Mouse (Mus musculus) midbrain, embryonic 11.5 days (tissue): ENCODE data around the gene Prdm11. TPM values are rescaled to one million over a fixed set of nuclear protein-coding genes. Genes with fewer than 3 reads are reported as not detected.
A peak's percentile ranks its signal among the peaks of the same experiment; 100 is the strongest.

Source experiments
- ATAC-seq: fragments of 200-750 bp; cut with Nextera tagmentation; 2 replicates; pipeline ENCODE4 v1.8.0; 2017; ENCODE audit warnings: moderate TSS enrichment, moderate library complexity; ENCODE audit not compliant: low FRiP score
- DNase-seq: peaks from one replicate; pipeline ENCODE4 v3.0.0; 2015; ENCODE audit warnings: low spot score; ENCODE audit errors: missing footprints
- H3K27ac ChIP-seq: fragments of 300-500 bp; sonication (generic); 2 replicates; pipeline ENCODE4 v1.5.1; 2014; ENCODE audit warnings: low read depth, low read length
- H3K27me3 ChIP-seq: fragments of 300-500 bp; sonication (generic); 2 replicates; pipeline ENCODE4 v1.6.1; 2014; ENCODE audit warnings: mild to moderate bottlenecking, low read length, moderate library complexity, mixed read lengths; ENCODE audit not compliant: control insufficient read depth, insufficient read depth
- H3K36me3 ChIP-seq: fragments of 300-500 bp; sonication (generic); 2 replicates; pipeline ENCODE4 v1.6.1; 2014; ENCODE audit warnings: mild to moderate bottlenecking, low read length, moderate library complexity, mixed read lengths; ENCODE audit not compliant: control insufficient read depth, insufficient read depth
- H3K4me1 ChIP-seq: fragments of 300-500 bp; sonication (generic); 2 replicates; pipeline ENCODE4 v1.6.1; 2014; ENCODE audit warnings: low read length; ENCODE audit not compliant: control insufficient read depth, insufficient read depth
- H3K4me2 ChIP-seq: fragments of 300-500 bp; sonication (generic); 2 replicates; pipeline ENCODE4 v1.6.1; 2014; ENCODE audit warnings: mild to moderate bottlenecking, moderate library complexity
- H3K4me3 ChIP-seq: fragments of 300-500 bp; sonication (generic); 2 replicates; pipeline ENCODE4 v1.5.1; 2014; ENCODE audit warnings: low read depth, low read length
- H3K9ac ChIP-seq: fragments of 300-500 bp; sonication (generic); 2 replicates; pipeline ENCODE4 v1.6.1; 2014; ENCODE audit warnings: low read length
- H3K9me3 ChIP-seq: fragments of 300-500 bp; sonication (generic); 2 replicates; pipeline ENCODE4 v1.6.1; 2016; ENCODE audit warnings: low read length; ENCODE audit not compliant: control insufficient read depth
- WGBS: fragments of 180-500 bp; shearing (Covaris S2); extraction: QIAGEN DNeasy Blood & Tissue Kit; methylation state at CpG from one replicate; pipeline ENCODE4 v1.1.7; 2014; 5-methylcytosine and 5-hydroxymethylcytosine counted together
- polyA plus RNA-seq: library from polyadenylated mRNA; unstranded; fragments of >200 nt; fragmentation: Nextera tagmentation; extraction: Ambion mirVana; gene quantifications from 2 replicates; pipeline ENCODE4 v1.2.1, GENCODE M21; 2014

Gene Prdm11
- polyA plus RNA-seq, 1 experiment from 2014 or later: 0.90 TPM

DNA sequence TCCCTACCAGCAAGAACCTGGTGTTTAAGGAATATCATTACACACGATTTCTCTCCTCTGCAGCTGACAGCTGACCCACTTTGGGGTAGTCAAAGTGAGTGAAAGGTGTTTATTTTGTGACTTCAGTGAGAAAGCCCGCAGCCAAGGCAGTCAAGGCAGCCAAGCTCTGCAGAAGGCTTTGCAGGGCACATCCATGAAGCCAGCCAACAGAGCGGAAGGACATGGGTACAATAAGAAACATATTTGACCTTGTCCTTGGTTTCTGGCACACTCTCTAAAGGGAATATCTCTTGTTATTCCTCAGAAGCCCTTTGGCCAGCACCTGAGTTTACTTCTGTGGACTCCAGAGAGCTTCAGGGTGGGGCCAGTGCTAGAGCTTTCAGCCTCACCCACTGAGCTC, 21.5 kb downstream of the Prdm11 start:
- DNase-seq: no peak
- Histone ChIP-seq H3K4me3 (no peak overlapping the region), H3K27me3 (no peaks in the 10 kb centered on the region), H3K9ac (no peak overlapping the region), H3K36me3 (no peaks in the 10 kb centered on the region), H3K4me2 (no peak overlapping the region), H3K27ac (no peak overlapping the region), H3K9me3 (peaks cover 9% of the 10 kb centered on the region; the same call in 1 of the 2 replicates), H3K4me1 (no peaks in the 10 kb centered on the region)
- WGBS: 91% methylated on average over 3 of the region's 3 CpGs
- ATAC-seq: no peak

DNA sequence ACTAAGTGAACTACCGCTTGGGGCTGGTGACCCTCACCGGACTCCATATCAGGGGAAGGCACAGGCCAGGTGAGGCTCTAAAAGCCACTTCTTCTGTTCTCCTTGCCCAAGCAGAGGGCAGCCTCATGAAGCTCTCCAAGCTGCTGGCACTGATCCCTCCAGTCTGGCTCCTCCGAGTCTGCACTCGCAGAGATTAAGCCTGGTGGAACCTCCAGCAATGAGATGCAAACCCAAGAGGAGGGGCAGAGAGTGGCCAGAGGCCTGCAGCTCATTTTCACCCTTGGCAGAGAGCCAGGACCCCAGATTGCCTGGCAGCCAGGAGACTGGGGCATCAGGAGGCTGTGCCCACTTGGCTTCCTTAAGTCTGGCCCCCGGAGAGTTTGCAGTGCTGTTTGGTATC, 27.1 kb downstream of the Prdm11 start:
- Histone ChIP-seq H3K9me3 (peaks cover 9% of the 10 kb centered on the region; the same call in 1 of the 2 replicates), H3K9ac (no peak overlapping the region), H3K4me1 (peaks cover 11% of the 10 kb centered on the region), H3K36me3 (no peaks in the 10 kb centered on the region), H3K27me3 (no peaks in the 10 kb centered on the region), H3K27ac (no peak overlapping the region), H3K4me2 (no peak overlapping the region), H3K4me3 (no peak overlapping the region)
- no peak for DNase-seq
- 83% methylated on average over 5 of the region's 5 CpGs for WGBS
- no peak for ATAC-seq

DNA sequence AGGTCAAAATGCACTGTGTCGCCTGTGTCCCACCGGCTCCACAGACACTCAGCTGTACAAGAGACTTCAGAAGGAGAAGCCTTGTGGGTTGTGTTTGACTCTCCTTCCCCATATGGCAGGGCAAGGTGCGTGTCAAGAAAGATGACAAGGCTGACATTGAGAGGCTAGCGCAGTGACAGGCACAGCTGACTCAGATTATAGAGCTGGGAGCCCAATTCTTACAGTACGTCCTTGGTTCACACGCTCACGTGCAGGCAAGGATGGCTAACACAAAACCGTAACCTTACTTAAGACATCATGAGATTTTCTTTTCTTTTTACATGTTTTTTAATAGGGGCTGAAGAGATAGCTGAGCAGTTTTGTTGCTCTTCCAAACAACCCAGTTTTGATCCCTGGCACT, 28.8 kb downstream of the Prdm11 start:
- DNase-seq: no peak

DNA sequence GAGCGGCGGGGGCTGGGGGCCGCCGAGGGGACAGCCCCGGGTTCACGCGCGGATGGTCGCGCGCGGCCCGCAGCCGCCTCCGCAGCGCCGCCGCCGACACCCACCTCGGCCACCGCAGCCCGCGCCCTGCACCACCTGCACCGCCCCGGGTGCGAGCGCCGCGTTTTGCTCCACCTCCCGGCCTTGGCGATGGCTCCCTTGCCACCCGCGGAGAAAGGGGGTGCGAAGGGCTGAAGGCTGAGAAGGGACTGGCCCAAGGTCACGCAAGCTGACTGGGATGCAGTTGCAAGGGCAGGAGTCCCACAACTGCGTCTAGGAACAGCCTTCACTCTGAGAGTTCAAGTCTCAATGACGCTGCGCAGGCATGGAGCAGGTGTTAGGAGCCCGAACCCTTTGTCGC, 30.9 kb downstream of the Prdm11 start:
- peak; percentile 46 for ATAC-seq
- no peaks in the 10 kb centered on the region for H3K36me3 ChIP-seq
- H3K9me3 ChIP-seq: no peaks in the 10 kb centered on the region
- DNase-seq: peak; percentile 89
- H3K27me3 ChIP-seq: no peaks in the 10 kb centered on the region
- 3% methylated on average over 35 of the region's 40 CpGs for WGBS
- peak overlapping the region; percentile 58 for H3K4me3 ChIP-seq
- H3K4me1 ChIP-seq: peaks cover 11% of the 10 kb centered on the region
- peak overlapping the region; percentile 98 for H3K4me2 ChIP-seq
- H3K27ac ChIP-seq: no peak overlapping the region
- peak overlapping the region; percentile 73 for H3K9ac ChIP-seq

More for the DNA sequence above, 28.8 kb downstream of the Prdm11 start:
- 96% methylated on average over 8 of the region's 8 CpGs for WGBS
- H3K36me3 ChIP-seq: no peaks in the 10 kb centered on the region
- H3K4me1 ChIP-seq: peaks cover 11% of the 10 kb centered on the region
- no peaks in the 10 kb centered on the region for H3K27me3 ChIP-seq
- H3K4me3 ChIP-seq: no peak overlapping the region
- no peak for ATAC-seq
- H3K4me2 ChIP-seq: no peak overlapping the region
- H3K27ac ChIP-seq: no peak overlapping the region
- H3K9me3 ChIP-seq: no peaks in the 10 kb centered on the region
- H3K9ac ChIP-seq: no peak overlapping the region

DNA sequence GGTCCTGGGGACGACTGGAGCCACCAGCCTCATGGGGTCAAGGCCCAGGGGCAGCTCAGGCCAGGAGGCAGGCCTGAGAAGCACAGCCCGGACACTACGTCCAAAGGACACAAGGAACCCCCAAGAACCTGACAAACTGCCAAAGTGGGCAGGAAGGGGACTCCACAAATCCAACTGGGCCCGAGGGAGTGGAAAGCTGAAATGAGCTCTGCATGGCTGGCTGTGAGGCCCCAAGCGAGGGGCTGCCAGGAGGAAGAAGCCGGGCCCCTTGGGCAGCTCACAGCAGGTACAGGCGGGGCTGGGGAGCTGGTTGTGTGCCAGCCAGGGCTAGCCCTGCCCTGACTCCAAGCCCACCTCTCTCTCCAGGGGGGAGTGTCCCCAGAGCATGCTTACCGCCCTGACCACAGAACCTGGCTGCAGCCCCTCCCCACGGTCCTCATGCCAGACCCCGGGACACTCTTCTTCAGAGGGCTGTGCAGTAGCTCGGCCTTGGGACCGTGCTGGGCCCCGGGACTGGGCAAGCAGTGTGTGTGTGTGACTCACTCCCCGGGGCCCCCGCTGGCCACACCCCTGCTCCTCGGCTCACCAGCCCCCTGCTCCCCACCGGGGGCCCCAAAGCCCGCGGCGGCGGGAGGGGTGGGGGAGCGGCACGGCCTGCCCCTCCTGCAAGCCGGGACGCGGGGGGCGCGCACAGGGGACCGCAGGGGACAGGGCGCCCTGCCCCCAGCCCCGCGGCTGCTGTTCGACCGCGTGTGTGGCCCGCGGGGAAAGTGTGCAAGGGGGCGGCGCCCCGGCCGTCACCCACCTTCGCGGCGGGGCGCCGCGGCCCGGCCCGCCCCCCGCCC, 31.7 kb downstream of the Prdm11 start:
- peak overlapping the region; percentile 73 for H3K9ac ChIP-seq
- peak; percentile 85 for ATAC-seq
- no peaks in the 10 kb centered on the region for H3K27me3 ChIP-seq
- 9% methylated on average over 24 of the region's 50 CpGs for WGBS
- peak overlapping the region; percentile 98 for H3K4me2 ChIP-seq
- H3K27ac ChIP-seq: no peak overlapping the region; the same call in 1 of the 2 replicates
- peaks cover 11% of the 10 kb centered on the region for H3K4me1 ChIP-seq
- H3K9me3 ChIP-seq: no peaks in the 10 kb centered on the region
- H3K4me3 ChIP-seq: peak overlapping the region; percentile 58
- DNase-seq: peak; percentile 91
- H3K36me3 ChIP-seq: no peaks in the 10 kb centered on the region

DNA sequence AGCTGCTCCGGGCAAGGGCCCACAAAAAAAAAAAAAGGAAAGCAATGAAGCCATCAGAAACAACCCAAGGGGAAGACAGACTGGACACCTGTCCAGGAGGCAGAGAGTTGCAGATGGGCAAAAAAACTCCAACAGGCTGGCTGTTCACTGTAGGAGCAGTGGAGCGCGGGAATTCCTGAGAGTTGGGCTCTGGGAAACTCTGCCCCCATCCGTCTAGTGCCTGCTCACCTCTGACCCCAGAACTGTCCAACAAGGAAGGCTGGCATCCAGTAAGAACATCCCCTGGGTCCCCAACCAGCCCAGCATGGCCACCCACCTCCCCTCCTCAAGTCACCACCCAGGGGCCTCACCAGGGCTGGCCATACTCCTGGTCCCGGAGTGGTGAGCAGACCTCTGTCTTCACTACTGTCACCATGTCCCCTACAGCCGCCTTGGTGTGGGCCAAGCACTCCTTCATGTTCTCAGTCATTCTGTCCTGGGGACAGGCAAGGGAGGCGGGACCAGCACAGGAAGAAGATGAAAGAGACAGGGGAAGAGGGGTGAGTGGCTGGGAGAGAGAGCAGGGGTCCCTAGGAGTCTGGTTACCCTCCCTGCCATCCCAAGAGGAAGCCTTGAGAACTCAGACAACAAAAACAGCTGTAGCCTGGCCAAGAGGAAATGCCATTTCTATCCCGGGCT, 32.4 kb downstream of the Prdm11 start:
- WGBS: 55% methylated on average over 8 of the region's 8 CpGs
- Histone ChIP-seq H3K27ac (no peak overlapping the region), H3K4me2 (peak overlapping the region; percentile 98; the same call in 1 of the 2 replicates), H3K36me3 (no peaks in the 10 kb centered on the region), H3K27me3 (no peaks in the 10 kb centered on the region), H3K4me1 (peaks cover 11% of the 10 kb centered on the region), H3K9ac (no peak overlapping the region), H3K9me3 (no peaks in the 10 kb centered on the region), H3K4me3 (no peak overlapping the region)
- ATAC-seq (no peak; the same call in 1 of the 2 replicates), DNase-seq (no peak)

DNA sequence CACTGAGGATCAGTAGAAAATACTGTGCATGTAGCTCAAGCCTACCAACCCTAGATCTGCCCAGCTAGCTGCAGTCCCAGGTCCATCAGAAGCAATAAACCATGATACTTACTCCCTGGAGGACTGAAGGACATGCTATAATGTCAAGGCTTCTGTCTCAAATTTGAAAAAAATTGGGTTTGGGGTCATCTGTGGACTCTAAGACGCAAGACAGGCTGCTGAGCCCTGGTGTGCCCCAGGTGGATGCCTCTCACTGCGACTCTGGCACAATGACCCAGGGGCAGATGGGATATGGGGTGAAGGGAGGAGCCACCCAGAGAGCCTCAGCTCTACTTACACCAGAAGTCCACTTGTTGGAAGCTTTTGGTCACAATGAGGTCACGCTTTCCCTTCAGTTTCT, 33.0 kb downstream of the Prdm11 start:
- no peaks in the 10 kb centered on the region for H3K36me3 ChIP-seq
- H3K9me3 ChIP-seq: no peaks in the 10 kb centered on the region
- no peak overlapping the region for H3K9ac ChIP-seq
- no peak overlapping the region for H3K27ac ChIP-seq
- ATAC-seq: no peak
- H3K4me2 ChIP-seq: no peak overlapping the region
- H3K27me3 ChIP-seq: no peaks in the 10 kb centered on the region
- no peak for DNase-seq
- no peak overlapping the region for H3K4me3 ChIP-seq
- 96% methylated on average over 3 of the region's 3 CpGs for WGBS
- peaks cover 11% of the 10 kb centered on the region for H3K4me1 ChIP-seq

DNA sequence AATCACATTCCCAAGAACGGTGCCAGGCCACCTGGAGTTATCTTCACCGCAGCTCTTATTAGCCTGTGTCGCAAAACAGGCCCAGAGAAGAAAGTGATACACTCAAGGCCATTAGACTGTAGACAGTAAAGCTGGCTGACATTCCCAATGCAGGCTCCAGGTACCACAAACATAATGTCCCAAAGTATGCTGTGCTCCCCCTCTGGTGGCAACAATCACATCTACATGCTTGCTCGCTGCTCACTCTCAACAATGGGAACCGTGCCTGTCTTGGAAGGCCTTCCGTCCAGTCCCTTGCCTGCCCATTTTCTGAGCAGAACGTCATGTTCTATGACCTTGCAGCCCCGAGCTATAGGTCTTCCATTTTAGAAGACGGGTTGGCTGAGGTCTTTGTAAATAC, 34.0 kb downstream of the Prdm11 start:
- Histone ChIP-seq H3K4me3 (no peak overlapping the region), H3K9ac (no peak overlapping the region), H3K27me3 (no peaks in the 10 kb centered on the region), H3K36me3 (no peaks in the 10 kb centered on the region), H3K4me1 (peaks cover 11% of the 10 kb centered on the region), H3K4me2 (no peak overlapping the region), H3K9me3 (no peaks in the 10 kb centered on the region), H3K27ac (no peak overlapping the region)
- ATAC-seq (no peak), DNase-seq (no peak)
- 96% methylated on average over 9 of the region's 9 CpGs for WGBS

DNA sequence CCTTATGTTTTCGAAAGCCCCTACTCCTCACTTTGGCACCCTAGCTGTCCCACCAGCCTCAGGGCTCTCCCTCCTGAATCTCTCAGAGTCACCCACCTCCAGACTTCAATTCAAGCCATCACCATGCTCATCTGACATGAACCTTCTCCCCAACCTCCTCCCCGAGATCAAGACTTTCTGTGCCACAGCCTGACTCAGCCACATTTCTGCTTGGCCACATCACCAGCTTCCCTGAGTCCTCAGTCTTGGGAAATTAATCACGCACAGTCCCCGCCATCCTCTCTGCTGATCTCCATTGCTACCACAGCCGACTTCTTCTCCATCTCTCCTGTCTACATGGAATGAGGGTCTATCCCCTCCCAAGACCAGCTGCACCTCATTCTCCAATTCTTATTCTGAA, 34.5 kb downstream of the Prdm11 start:
- no peaks in the 10 kb centered on the region for H3K27me3 ChIP-seq
- no peaks in the 10 kb centered on the region for H3K9me3 ChIP-seq
- H3K36me3 ChIP-seq: no peaks in the 10 kb centered on the region
- peaks cover 11% of the 10 kb centered on the region for H3K4me1 ChIP-seq
- no peak for DNase-seq
- no peak overlapping the region for H3K27ac ChIP-seq
- H3K4me2 ChIP-seq: no peak overlapping the region
- 96% methylated on average over 5 of the region's 5 CpGs for WGBS
- H3K9ac ChIP-seq: no peak overlapping the region
- no peak for ATAC-seq
- no peak overlapping the region for H3K4me3 ChIP-seq
